Mouse (Mus musculus) spleen, postnatal 36 days (tissue): ENCODE results near the gene Bak1.
"Not testable (repeated sequence)": the region's sequence is repeated elsewhere in the genome, so short reads cannot be mapped to it uniquely, and the experiment has no call there.

Experiments used
- DNase-seq, 2 experiments: peaks; one replicate each; pipeline ENCODE4 v3.0.0; 2022; ENCODE audit warnings: low spot score in 2 of 2, mixed read lengths in 1 of 2

The Bak1 gene

GRCm38 (mm10) chr17:26979426-26979825, 49.4 kb downstream of the Bak1 start:
- DNase-seq = peak; percentile 86 to 89

DNA sequence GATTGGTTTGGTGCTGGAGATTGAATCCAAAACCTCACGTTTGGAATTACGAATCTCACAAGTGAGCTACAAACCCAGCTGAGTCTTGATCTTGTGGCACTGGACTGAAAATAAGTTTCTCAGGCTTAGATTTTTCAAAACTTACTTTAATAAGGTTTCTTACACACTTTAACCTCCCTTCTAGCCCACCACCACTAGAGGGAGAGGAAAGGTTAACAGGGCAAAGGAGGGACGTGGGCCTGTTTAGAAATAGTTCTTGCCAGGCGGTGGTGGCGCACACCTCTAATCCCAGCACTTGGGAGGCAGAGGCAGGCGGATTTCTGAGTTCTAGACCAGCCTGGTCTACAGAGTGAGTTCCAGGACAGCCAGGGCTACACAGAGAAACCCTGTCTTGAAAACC, 51.5 kb downstream of the Bak1 start:
- DNase-seq = not testable (repeated sequence)

DNA sequence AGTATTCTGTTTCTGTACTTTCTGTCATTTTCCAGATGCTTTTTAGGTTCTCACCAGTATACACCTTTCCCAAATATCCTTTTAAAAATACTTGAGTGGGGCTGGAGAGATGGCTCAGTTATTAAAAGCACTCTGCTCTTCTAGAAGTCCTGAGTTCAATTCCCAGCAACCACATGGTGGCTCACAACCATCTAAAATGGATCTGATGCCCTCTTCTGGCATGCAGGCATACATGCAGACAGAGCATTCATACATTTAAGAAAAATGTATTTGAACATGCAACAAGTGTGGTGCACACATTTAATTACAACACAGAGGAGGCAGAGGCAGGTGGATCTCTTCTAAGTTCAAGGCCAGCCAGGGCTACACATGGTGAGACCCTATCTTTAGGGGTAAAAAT, 53.4 kb downstream of the Bak1 start:
- no peak for DNase-seq

DNA sequence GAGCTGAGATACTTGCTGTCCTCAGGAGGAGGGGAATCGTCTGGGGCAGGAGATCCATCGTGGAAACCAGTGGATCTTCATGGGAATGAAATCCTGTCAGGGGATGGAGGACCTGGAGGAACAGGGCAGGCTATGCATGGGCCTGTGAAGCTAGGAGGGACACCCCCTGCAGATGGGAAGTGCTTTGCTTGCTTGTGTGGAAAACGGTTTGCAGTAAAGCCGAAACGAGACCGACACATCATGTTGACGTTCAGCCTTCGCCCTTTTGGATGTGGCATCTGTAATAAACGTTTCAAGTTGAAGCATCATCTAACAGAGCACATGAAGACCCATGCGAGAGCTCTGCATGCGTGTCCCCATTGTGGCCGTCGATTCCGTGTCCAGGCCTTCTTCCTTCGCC, 54.3 kb downstream of the Bak1 start:
- DNase-seq = no peak

DNA sequence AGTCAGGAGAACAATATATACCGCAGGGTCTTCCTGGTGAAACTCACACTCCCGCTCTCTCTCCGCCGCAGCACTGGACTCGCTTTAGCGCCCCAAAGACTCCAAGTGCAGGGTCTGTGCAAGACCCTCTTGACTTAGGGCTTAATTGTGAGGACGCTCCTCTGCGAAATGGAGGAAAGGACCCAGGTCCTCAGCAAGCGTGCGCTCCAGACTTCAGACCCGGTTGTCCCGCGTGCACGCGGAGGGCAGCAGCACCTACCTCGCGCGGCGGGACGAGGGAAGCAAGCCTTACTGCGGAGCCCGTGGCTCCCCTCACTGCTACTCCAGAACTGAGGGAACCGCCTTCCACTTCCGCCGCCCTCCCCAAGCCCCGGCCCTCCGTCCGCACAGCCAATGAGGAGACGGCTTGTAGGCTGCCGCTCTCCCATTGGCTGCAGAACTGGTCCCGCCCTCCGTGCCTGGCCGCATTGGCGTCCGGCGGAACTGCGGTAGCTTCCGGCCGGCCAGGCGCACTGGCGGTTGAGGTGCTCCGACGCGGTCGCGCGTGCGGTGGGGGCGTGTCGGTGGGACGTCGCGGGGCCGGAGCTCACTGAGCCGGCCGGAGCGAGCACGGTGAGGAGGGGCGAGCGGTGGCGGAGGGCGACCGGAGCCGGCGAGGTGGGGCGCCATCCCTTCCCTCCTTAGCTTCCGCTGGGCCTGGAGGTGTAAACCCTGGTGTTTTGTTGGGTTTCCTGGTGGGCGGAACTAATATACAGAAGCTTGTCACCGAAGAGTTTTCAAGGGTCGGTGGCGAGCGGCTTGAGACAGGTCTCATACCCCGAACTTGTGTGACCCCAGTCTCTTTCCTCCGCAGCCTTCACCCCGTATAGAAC, 55.9 kb downstream of the Bak1 start, which contains the start of gene Zbtb9:
TSS of gene Zbtb9 (plus strand) at position 465 of the 872 bp plus-strand sequence.
- DNase-seq = peak; percentile 97 to 98

GRCm38 (mm10) chr17:26972107-26972506, 56.7 kb downstream of the Bak1 start:
- DNase-seq = no peak

DNA sequence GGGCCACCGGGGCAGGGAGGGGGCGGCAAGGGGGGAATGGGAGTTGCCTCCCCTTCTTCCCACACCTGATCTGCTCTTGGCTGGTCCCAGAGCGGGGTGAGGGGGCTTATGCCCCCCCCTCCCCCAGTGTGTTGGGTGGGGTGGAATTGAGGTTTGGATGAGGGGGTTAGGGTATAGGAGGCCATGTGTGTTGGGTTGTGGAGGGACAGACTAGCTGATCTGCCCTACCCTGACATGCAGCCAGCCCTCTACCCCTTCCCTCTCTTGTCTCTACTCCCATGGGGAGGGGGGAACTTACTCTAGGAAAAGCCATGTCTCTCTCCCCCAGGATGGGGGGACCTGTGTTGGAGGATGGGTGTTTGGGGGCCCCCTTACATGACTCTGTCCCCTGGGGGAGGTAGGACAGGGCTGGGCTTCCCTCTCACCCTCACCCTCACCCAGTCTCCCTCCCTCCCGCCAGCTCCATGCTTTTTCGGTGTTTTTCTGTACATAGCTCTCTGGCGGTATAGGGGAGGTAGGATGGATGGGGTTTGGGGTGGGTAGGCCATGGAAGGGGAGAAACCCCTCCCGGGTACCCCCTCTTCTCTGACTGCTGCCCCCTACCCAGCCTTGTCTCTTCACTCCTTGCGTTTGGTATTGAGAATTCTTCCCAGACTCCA, 57.4 kb downstream of the Bak1 start:
- DNase-seq = no peak

DNA sequence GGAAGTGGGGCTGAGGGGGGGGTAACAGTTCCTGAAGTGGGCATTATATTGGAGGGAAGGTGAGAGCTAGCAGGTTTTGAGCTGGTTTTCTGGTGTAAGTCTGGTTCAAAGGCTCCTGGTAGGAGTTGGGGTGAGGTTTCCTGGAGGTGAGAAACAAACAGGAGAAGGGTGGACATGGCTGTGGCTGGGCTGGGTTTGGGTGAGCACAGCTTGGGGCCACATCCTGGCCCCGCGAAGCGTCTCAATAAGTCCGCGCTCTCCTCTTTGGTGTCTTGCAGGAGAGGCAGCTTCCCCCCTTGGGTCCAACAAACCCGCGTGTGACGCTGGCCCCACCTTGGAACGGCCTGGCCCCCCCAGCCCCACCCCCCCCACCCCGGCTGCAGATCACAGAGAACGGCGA, 58.6 kb downstream of the Bak1 start:
- DNase-seq = no peak
